ENCODE assay signal across 19 mouse cellular contexts in the genomic region with DNA sequence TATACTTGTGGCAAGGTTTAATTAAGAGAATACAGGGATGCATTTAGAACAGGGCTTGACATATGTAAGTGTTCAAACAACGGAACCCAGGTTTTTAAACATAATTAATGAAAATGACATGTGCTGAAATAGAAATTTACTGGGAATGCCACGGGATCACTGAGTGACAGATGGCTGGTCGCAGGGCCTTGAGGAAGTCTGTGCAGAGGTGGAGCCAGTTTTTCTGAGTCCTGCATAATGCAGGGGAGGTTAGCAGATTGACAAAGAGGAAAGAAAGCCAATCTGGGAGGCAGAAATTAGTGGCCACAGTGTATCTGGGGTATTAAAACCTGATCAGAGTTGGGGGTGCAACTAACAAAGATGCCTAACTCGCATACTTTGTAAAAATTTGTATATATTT.
A peak's percentile ranks its signal among the peaks of the same experiment; 100 is the strongest.
DNase-seq lines count a peak whose midpoint lies in the region; ATAC-seq and TF ChIP-seq lines count a peak whose summit lies in the region.
"Had no signal": no experiment of that assay in that cellular context is flagged by ENCODE, and none has a peak within 500 bp of the region (broad histone marks: within the 10 kb centered on the region; RNA-seq: fewer than 3 reads in every experiment).

No protein-coding gene starts in this region.

- no peaks in the 10 kb centered on the region for H3K79me2 ChIP-seq in heart, adult 2 months (replicated peaks; ENCODE audit: control insufficient read depth, insufficient read depth, low read length)

- intact Hi-C loops in heart, adult 2 months (cut with DNase I), result no loop called here

- no peaks in the 10 kb centered on the region for H3K4me1 ChIP-seq in forebrain, embryonic 11.5 days (replicated peaks; ENCODE audit: control insufficient read depth, insufficient read depth, low read length)
- no peaks in the 10 kb centered on the region for H3K4me1 ChIP-seq in forebrain, postnatal 0 days (ENCODE audit: insufficient read depth)
- no peaks in the 10 kb centered on the region for H3K4me1 ChIP-seq in hindbrain, postnatal 0 days (ENCODE audit: insufficient read depth, low read length)
- no peaks in the 10 kb centered on the region for H3K4me1 ChIP-seq in hindbrain, embryonic 12.5 days
- H3K4me1 ChIP-seq in midbrain, postnatal 0 days (ENCODE audit: insufficient read depth, low read length), result no peaks in the 10 kb centered on the region
- H3K4me1 ChIP-seq in midbrain, embryonic 13.5 days (replicated peaks), result 0 out of 2 replicates have a peak, but pooled peaks cover 4% of the 10 kb centered on the region
- no peaks in the 10 kb centered on the region for H3K4me1 ChIP-seq in heart, adult 2 months (ENCODE audit: control insufficient read depth, insufficient read depth, low read length)
- H3K4me1 ChIP-seq: embryonic facial prominence, embryonic 13.5 days; heart, embryonic 15.5 days; hindbrain, embryonic 15.5 days had no signal

- no peaks in the 10 kb centered on the region for H3K36me3 ChIP-seq in forebrain, embryonic 11.5 days (ENCODE audit: control insufficient read depth, insufficient read depth, low read length)
- H3K36me3 ChIP-seq in forebrain, postnatal 0 days (ENCODE audit: insufficient read depth), result no peaks in the 10 kb centered on the region
- H3K36me3 ChIP-seq in hindbrain, postnatal 0 days (ENCODE audit: insufficient read depth, low read length), result no peaks in the 10 kb centered on the region
- no peaks in the 10 kb centered on the region for H3K36me3 ChIP-seq in hindbrain, embryonic 12.5 days
- no peaks in the 10 kb centered on the region for H3K36me3 ChIP-seq in midbrain, postnatal 0 days (ENCODE audit: insufficient read depth, low read length)
- H3K36me3 ChIP-seq in midbrain, embryonic 13.5 days, result no peaks in the 10 kb centered on the region
- no peaks in the 10 kb centered on the region for H3K36me3 ChIP-seq in heart, adult 2 months (ENCODE audit: control insufficient read depth, insufficient read depth, low read length)
- H3K36me3 ChIP-seq: embryonic facial prominence, embryonic 13.5 days; heart, embryonic 15.5 days; hindbrain, embryonic 15.5 days had no signal

- H3K9me3 ChIP-seq in forebrain, embryonic 11.5 days (ENCODE audit: control insufficient read depth, low read length), result no peaks in the 10 kb centered on the region
- no peaks in the 10 kb centered on the region for H3K9me3 ChIP-seq in forebrain, postnatal 0 days (ENCODE audit: low read length)
- H3K9me3 ChIP-seq in hindbrain, postnatal 0 days (ENCODE audit: low read length), result no peaks in the 10 kb centered on the region
- H3K9me3 ChIP-seq in hindbrain, embryonic 12.5 days (replicated peaks), result no peaks in the 10 kb centered on the region
- H3K9me3 ChIP-seq in midbrain, postnatal 0 days (ENCODE audit: low read length), result no peaks in the 10 kb centered on the region
- no peaks in the 10 kb centered on the region for H3K9me3 ChIP-seq in midbrain, embryonic 13.5 days
- H3K9me3 ChIP-seq: embryonic facial prominence, embryonic 13.5 days; heart, embryonic 15.5 days; hindbrain, embryonic 15.5 days had no signal

- H3K27ac ChIP-seq in forebrain, embryonic 11.5 days (ENCODE audit: low read depth, low read length), result 0 out of 2 replicates have a peak overlapping the region, but pooled peaks have one; percentile 25
- no peak overlapping the region for H3K27ac ChIP-seq in forebrain, postnatal 0 days (ENCODE audit: low read depth, low read length)
- no peak overlapping the region for H3K27ac ChIP-seq in hindbrain, postnatal 0 days
- no peak overlapping the region for H3K27ac ChIP-seq in hindbrain, embryonic 12.5 days
- H3K27ac ChIP-seq in midbrain, postnatal 0 days (ENCODE audit: low read depth, low read length), result no peak overlapping the region
- H3K27ac ChIP-seq in midbrain, embryonic 13.5 days, result no peak overlapping the region
- no peak overlapping the region for H3K27ac ChIP-seq in heart, adult 2 months
- H3K27ac ChIP-seq: embryonic facial prominence, embryonic 13.5 days; heart, embryonic 15.5 days; hindbrain, embryonic 15.5 days had no signal

- H3K9ac ChIP-seq in forebrain, embryonic 11.5 days (ENCODE audit: low read length), result no peak overlapping the region
- H3K9ac ChIP-seq in forebrain, postnatal 0 days, result no peak overlapping the region
- H3K9ac ChIP-seq in hindbrain, postnatal 0 days (replicated peaks; ENCODE audit: low read length), result no peak overlapping the region
- H3K9ac ChIP-seq in hindbrain, embryonic 12.5 days, result no peak overlapping the region
- no peak overlapping the region for H3K9ac ChIP-seq in midbrain, postnatal 0 days (replicated peaks; ENCODE audit: low read length, poor library complexity, severe bottlenecking)
- H3K9ac ChIP-seq in midbrain, embryonic 13.5 days (replicated peaks), result no peak overlapping the region
- no peak overlapping the region for H3K9ac ChIP-seq in heart, adult 2 months (ENCODE audit: low read depth, low read length)
- H3K9ac ChIP-seq: embryonic facial prominence, embryonic 13.5 days; heart, embryonic 15.5 days; hindbrain, embryonic 15.5 days had no signal

- no peak for ATAC-seq in forebrain, embryonic 11.5 days (replicated peaks; ENCODE audit: low FRiP score)
- no peak for ATAC-seq in forebrain, postnatal 0 days
- ATAC-seq in hindbrain, postnatal 0 days, result peak; percentile 38; the same call in 1 of the 2 replicates
- no peak for ATAC-seq in hindbrain, embryonic 12.5 days (ENCODE audit: low FRiP score)
- ATAC-seq in midbrain, postnatal 0 days (ENCODE audit: low FRiP score), result no peak
- no peak for ATAC-seq in midbrain, embryonic 13.5 days

- H3K4me2 ChIP-seq in forebrain, embryonic 11.5 days (ENCODE audit: low read depth, low read length, severe bottlenecking), result no peak overlapping the region
- no peak overlapping the region for H3K4me2 ChIP-seq in forebrain, postnatal 0 days (ENCODE audit: low read depth)
- H3K4me2 ChIP-seq in hindbrain, postnatal 0 days (ENCODE audit: low read depth, low read length), result no peak overlapping the region
- no peak overlapping the region for H3K4me2 ChIP-seq in hindbrain, embryonic 12.5 days (replicated peaks)
- H3K4me2 ChIP-seq in midbrain, postnatal 0 days (ENCODE audit: low read depth, low read length, poor library complexity, severe bottlenecking), result no peak overlapping the region
- no peak overlapping the region for H3K4me2 ChIP-seq in midbrain, embryonic 13.5 days (replicated peaks)
- H3K4me2 ChIP-seq: embryonic facial prominence, embryonic 13.5 days; heart, embryonic 11.5 days; heart, embryonic 15.5 days; hindbrain, embryonic 15.5 days had no signal

- H3K4me3 ChIP-seq in forebrain, embryonic 11.5 days (ENCODE audit: low read depth, low read length), result no peak overlapping the region
- H3K4me3 ChIP-seq in forebrain, postnatal 0 days (ENCODE audit: low read depth, low read length), result no peak overlapping the region
- no peak overlapping the region for H3K4me3 ChIP-seq in hindbrain, postnatal 0 days (ENCODE audit: low read length)
- H3K4me3 ChIP-seq in hindbrain, embryonic 12.5 days, result no peak overlapping the region
- H3K4me3 ChIP-seq in midbrain, postnatal 0 days (ENCODE audit: low read depth, low read length), result no peak overlapping the region
- H3K4me3 ChIP-seq in midbrain, embryonic 13.5 days (replicated peaks), result no peak overlapping the region
- no peak overlapping the region for H3K4me3 ChIP-seq in heart, adult 2 months
- H3K4me3 ChIP-seq: embryonic facial prominence, embryonic 13.5 days; heart, embryonic 15.5 days; hindbrain, embryonic 15.5 days had no signal

- 76% methylated on average over 4 of the region's 4 CpGs for WGBS in forebrain, embryonic 11.5 days
- WGBS in forebrain, postnatal 0 days, result 50% methylated on average over 4 of the region's 4 CpGs
- 54% methylated on average over 4 of the region's 4 CpGs for WGBS in hindbrain, postnatal 0 days
- WGBS in hindbrain, embryonic 12.5 days, result 64% methylated on average over 4 of the region's 4 CpGs
- 66% methylated on average over 4 of the region's 4 CpGs for WGBS in midbrain, postnatal 0 days
- WGBS in midbrain, embryonic 13.5 days, result 64% methylated on average over 4 of the region's 4 CpGs
- WGBS in heart, adult 2 months, result 79% methylated on average over 4 of the region's 4 CpGs

- no peak for TF ChIP-seq EP300 in heart, adult 2 months (IDR thresholded peaks at IDR 0.05; ENCODE audit: insufficient read depth, low read depth, low read length)

- DNase-seq in forebrain, embryonic 11.5 days (ENCODE audit: low spot score), result no peak
- DNase-seq in forebrain, postnatal 0 days, result no peak
- DNase-seq in hindbrain, postnatal 0 days (ENCODE audit: low spot score), result peak; percentile 8
- peak; percentile 40 for DNase-seq in midbrain, postnatal 0 days (ENCODE audit: low spot score)
- DNase-seq in heart, adult 2 months, result no peak
- DNase-seq: adrenal gland, adult 2 months; adrenal gland, postnatal 25 days; cerebellum, adult 9-11 months; gastrocnemius, postnatal 10 days; heart, adult 18-20 months; heart, postnatal 14 days; kidney, adult 11 months; kidney, adult 9 months had no signal

- no peak for TF ChIP-seq POLR2A in heart, adult 2 months (IDR thresholded peaks at IDR 0.05; ENCODE audit: insufficient read depth, low read depth, low read length)

- no peaks in the 10 kb centered on the region for H3K27me3 ChIP-seq in forebrain, embryonic 11.5 days (ENCODE audit: control insufficient read depth, insufficient read depth, low read length)
- H3K27me3 ChIP-seq in forebrain, postnatal 0 days (ENCODE audit: insufficient read depth, low read length), result no peaks in the 10 kb centered on the region
- no peaks in the 10 kb centered on the region for H3K27me3 ChIP-seq in hindbrain, postnatal 0 days (ENCODE audit: insufficient read depth, low read length)
- no peaks in the 10 kb centered on the region for H3K27me3 ChIP-seq in hindbrain, embryonic 12.5 days
- no peaks in the 10 kb centered on the region for H3K27me3 ChIP-seq in midbrain, postnatal 0 days (ENCODE audit: insufficient read depth, low read length)
- H3K27me3 ChIP-seq in midbrain, embryonic 13.5 days, result no peaks in the 10 kb centered on the region
- H3K27me3 ChIP-seq in heart, adult 2 months (ENCODE audit: control insufficient read depth, insufficient read depth, low read length), result no peaks in the 10 kb centered on the region
- H3K27me3 ChIP-seq: embryonic facial prominence, embryonic 13.5 days; heart, embryonic 15.5 days; hindbrain, embryonic 15.5 days had no signal

- TF ChIP-seq CTCF in forebrain, postnatal 0 days (IDR thresholded peaks at IDR 0.05; ENCODE audit: low read depth), result no peak
- no peak for TF ChIP-seq CTCF in hindbrain, postnatal 0 days (IDR thresholded peaks at IDR 0.05; ENCODE audit: low read depth)
- TF ChIP-seq CTCF in midbrain, postnatal 0 days (IDR thresholded peaks at IDR 0.05), result no peak
- no peak for TF ChIP-seq CTCF in heart, adult 2 months (IDR thresholded peaks at IDR 0.05)

Comparison
In these comparisons a context has a peak if more than half of its experiments do, and no peak if none do; other contexts are left out.
1. DNase-seq: peak in hindbrain, postnatal 0 days (single experiment) and midbrain, postnatal 0 days (single experiment); none in forebrain, embryonic 11.5 days (single experiment), forebrain, postnatal 0 days (single experiment) and heart, adult 2 months (0 of 2).